ENCODE assay signal across 24 mouse cellular contexts in genomic region chr6:126718423-126719087, GRCm38 (mm10). TPM values are rescaled to one million over a fixed set of nuclear protein-coding genes. Genes with fewer than 3 reads are reported as not detected.
DNase-seq lines count a peak whose midpoint lies in the region; ATAC-seq and TF ChIP-seq lines count a peak whose summit lies in the region.
"Had no signal": no experiment of that assay in that cellular context is flagged by ENCODE, and none has a peak within 500 bp of the region (broad histone marks: within the 10 kb centered on the region; RNA-seq: fewer than 3 reads in every experiment).

No protein-coding gene starts in this region.

- H3K27ac ChIP-seq in embryonic facial prominence, embryonic 15.5 days (replicated peaks), result no peak overlapping the region
- no peak overlapping the region for H3K27ac ChIP-seq in embryonic facial prominence, embryonic 10.5 days (replicated peaks)
- H3K27ac ChIP-seq in layer of hippocampus, adult 2 months, result peak overlapping the region; percentile 55; the same call in 1 of the 2 replicates
- H3K27ac ChIP-seq in midbrain, embryonic 16.5 days (ENCODE audit: low read length), result no peak overlapping the region
- H3K27ac ChIP-seq in midbrain, embryonic 13.5 days, result no peak overlapping the region
- H3K27ac ChIP-seq: embryonic facial prominence, embryonic 13.5 days; forebrain, embryonic 10.5 days; forebrain, embryonic 13.5 days; heart, embryonic 15.5 days; hindbrain, embryonic 10.5 days; hindbrain, embryonic 13.5 days had no signal

- 0 out of 2 replicates have a peak overlapping the region, but pooled peaks have one; percentile 10 for H3K4me2 ChIP-seq in embryonic facial prominence, embryonic 15.5 days (replicated peaks)
- no peak overlapping the region for H3K4me2 ChIP-seq in midbrain, embryonic 16.5 days (ENCODE audit: low read length)
- H3K4me2 ChIP-seq in midbrain, embryonic 13.5 days (replicated peaks), result no peak overlapping the region
- H3K4me2 ChIP-seq: embryonic facial prominence, embryonic 13.5 days; forebrain, embryonic 13.5 days; heart, embryonic 12.5 days; heart, embryonic 15.5 days; hindbrain, embryonic 13.5 days had no signal

- 58% methylated on average over 12 of the region's 12 CpGs for WGBS in embryonic facial prominence, embryonic 15.5 days
- 69% methylated on average over 12 of the region's 12 CpGs for WGBS in embryonic facial prominence, embryonic 10.5 days
- WGBS in midbrain, embryonic 16.5 days, result 76% methylated on average over 12 of the region's 12 CpGs
- 71% methylated on average over 12 of the region's 12 CpGs for WGBS in midbrain, embryonic 13.5 days

- ATAC-seq in embryonic facial prominence, embryonic 15.5 days (ENCODE audit: insufficient number of reproducible peaks, low FRiP score, low TSS enrichment, low read depth), result no peak
- ATAC-seq in midbrain, embryonic 16.5 days, result no peak
- no peak for ATAC-seq in midbrain, embryonic 13.5 days
- ATAC-seq: activated CD4-positive, CD25-positive, alpha-beta regulatory T cell, adult 4 months; forebrain, embryonic 13.5 days; forebrain, embryonic 16.5 days had no signal

- H3K4me1 ChIP-seq in embryonic facial prominence, embryonic 15.5 days, result 0 out of 2 replicates have a peak, but pooled peaks cover 3% of the 10 kb centered on the region
- no peaks in the 10 kb centered on the region for H3K4me1 ChIP-seq in embryonic facial prominence, embryonic 10.5 days
- H3K4me1 ChIP-seq in midbrain, embryonic 16.5 days (ENCODE audit: control insufficient read depth, insufficient read depth, low read length), result no peaks in the 10 kb centered on the region
- no peaks in the 10 kb centered on the region for H3K4me1 ChIP-seq in midbrain, embryonic 13.5 days (replicated peaks)
- H3K4me1 ChIP-seq: embryonic facial prominence, embryonic 13.5 days; forebrain, embryonic 10.5 days; forebrain, embryonic 13.5 days; heart, embryonic 12.5 days; heart, embryonic 15.5 days; hindbrain, embryonic 10.5 days; hindbrain, embryonic 13.5 days had no signal

- no peaks in the 10 kb centered on the region for H3K36me3 ChIP-seq in embryonic facial prominence, embryonic 15.5 days
- no peaks in the 10 kb centered on the region for H3K36me3 ChIP-seq in embryonic facial prominence, embryonic 10.5 days (replicated peaks)
- 0 out of 2 replicates have a peak, but pooled peaks cover 3% of the 10 kb centered on the region for H3K36me3 ChIP-seq in midbrain, embryonic 16.5 days (ENCODE audit: control insufficient read depth, insufficient read depth, low read length)
- H3K36me3 ChIP-seq in midbrain, embryonic 13.5 days, result no peaks in the 10 kb centered on the region
- H3K36me3 ChIP-seq: forebrain, embryonic 10.5 days; heart, embryonic 12.5 days; heart, embryonic 15.5 days; hindbrain, embryonic 10.5 days; hindbrain, embryonic 13.5 days had no signal

- DNase-seq in embryonic facial prominence, embryonic 10.5 days (ENCODE audit: low spot score), result no peak
- no peak for DNase-seq in layer of hippocampus, adult 2 months (ENCODE audit: low spot score in 2 of 2)
- no peak for DNase-seq in layer of hippocampus, adult 9-10 months (ENCODE audit: low spot score)
- DNase-seq: adrenal gland, adult 8-10 months; adrenal gland, postnatal 25 days; cerebellum, adult 18-20 months; cerebellum, adult 9-10 months; cerebellum, postnatal 14 days; gastrocnemius, postnatal 25 days; heart, adult 18-20 months; heart, postnatal 10 days; heart, postnatal 36 days had no signal

- no peaks in the 10 kb centered on the region for H3K27me3 ChIP-seq in embryonic facial prominence, embryonic 15.5 days
- peaks cover 11% of the 10 kb centered on the region; the same call in 1 of the 2 replicates for H3K27me3 ChIP-seq in embryonic facial prominence, embryonic 10.5 days (replicated peaks; ENCODE audit: low read depth, poor library complexity, severe bottlenecking)
- no peaks in the 10 kb centered on the region for H3K27me3 ChIP-seq in midbrain, embryonic 16.5 days (ENCODE audit: control insufficient read depth, insufficient read depth, low read depth, low read length)
- no peaks in the 10 kb centered on the region for H3K27me3 ChIP-seq in midbrain, embryonic 13.5 days
- H3K27me3 ChIP-seq: forebrain, embryonic 13.5 days had no signal

- TF ChIP-seq CTCF in layer of hippocampus, adult 2 months (conservative IDR thresholded peaks at IDR 0.05), result no peak

- no peaks in the 10 kb centered on the region for H3K9me3 ChIP-seq in embryonic facial prominence, embryonic 15.5 days (replicated peaks)
- H3K9me3 ChIP-seq in embryonic facial prominence, embryonic 10.5 days, result no peaks in the 10 kb centered on the region
- no peaks in the 10 kb centered on the region for H3K9me3 ChIP-seq in midbrain, embryonic 16.5 days (replicated peaks; ENCODE audit: control insufficient read depth, low read length, poor library complexity, severe bottlenecking)
- H3K9me3 ChIP-seq in midbrain, embryonic 13.5 days, result no peaks in the 10 kb centered on the region
- H3K9me3 ChIP-seq: embryonic facial prominence, embryonic 13.5 days; forebrain, embryonic 10.5 days; forebrain, embryonic 13.5 days; heart, embryonic 15.5 days; hindbrain, embryonic 10.5 days; hindbrain, embryonic 13.5 days had no signal

- no peak overlapping the region for H3K9ac ChIP-seq in embryonic facial prominence, embryonic 15.5 days
- H3K9ac ChIP-seq in midbrain, embryonic 16.5 days (ENCODE audit: low read depth, low read length), result 0 out of 2 replicates have a peak overlapping the region, but pooled peaks have one; percentile 6
- no peak overlapping the region for H3K9ac ChIP-seq in midbrain, embryonic 13.5 days (replicated peaks)
- H3K9ac ChIP-seq: embryonic facial prominence, embryonic 13.5 days; forebrain, embryonic 13.5 days; heart, embryonic 12.5 days; heart, embryonic 15.5 days; hindbrain, embryonic 13.5 days had no signal

- H3K4me3 ChIP-seq in embryonic facial prominence, embryonic 15.5 days (replicated peaks), result no peak overlapping the region
- no peak overlapping the region for H3K4me3 ChIP-seq in embryonic facial prominence, embryonic 10.5 days
- no peak overlapping the region for H3K4me3 ChIP-seq in layer of hippocampus, adult 2 months
- no peak overlapping the region for H3K4me3 ChIP-seq in midbrain, embryonic 16.5 days (ENCODE audit: low read depth, low read length)
- no peak overlapping the region for H3K4me3 ChIP-seq in midbrain, embryonic 13.5 days (replicated peaks)
- H3K4me3 ChIP-seq: embryonic facial prominence, embryonic 13.5 days; forebrain, embryonic 10.5 days; forebrain, embryonic 13.5 days; heart, embryonic 12.5 days; heart, embryonic 15.5 days; hindbrain, embryonic 10.5 days; hindbrain, embryonic 13.5 days had no signal

RNA-seq across cellular contexts. Expression of gene Kcna6, which starts 21.9 kb away (rescaled TPM):
- 7.0 and 7.8 TPM in 2 replicates for polyA plus RNA-seq in embryonic facial prominence, embryonic 15.5 days (2015; fragmentation: Nextera tagmentation; extraction: Ambion mirVana)
- 6.7 and 8.1 TPM in 2 replicates for polyA plus RNA-seq in embryonic facial prominence, embryonic 10.5 days (2016; fragmentation: Nextera tagmentation; extraction: Ambion mirVana)
- total RNA-seq in layer of hippocampus, adult 2 months (2021), result 10 to 100 TPM; 46.6 to 48.5 TPM
- 22.7 and 28.8 TPM in 2 replicates for polyA plus RNA-seq in midbrain, embryonic 16.5 days (2015; fragmentation: Nextera tagmentation; extraction: Ambion mirVana)
- 8.4 and 9.3 TPM in 2 replicates for polyA plus RNA-seq in midbrain, embryonic 13.5 days (2015; fragmentation: Nextera tagmentation; extraction: Ambion mirVana)
- polyA plus RNA-seq: activated CD4-positive, CD25-positive, alpha-beta regulatory T cell, adult 4 months had no signal
